In the genomic region with DNA sequence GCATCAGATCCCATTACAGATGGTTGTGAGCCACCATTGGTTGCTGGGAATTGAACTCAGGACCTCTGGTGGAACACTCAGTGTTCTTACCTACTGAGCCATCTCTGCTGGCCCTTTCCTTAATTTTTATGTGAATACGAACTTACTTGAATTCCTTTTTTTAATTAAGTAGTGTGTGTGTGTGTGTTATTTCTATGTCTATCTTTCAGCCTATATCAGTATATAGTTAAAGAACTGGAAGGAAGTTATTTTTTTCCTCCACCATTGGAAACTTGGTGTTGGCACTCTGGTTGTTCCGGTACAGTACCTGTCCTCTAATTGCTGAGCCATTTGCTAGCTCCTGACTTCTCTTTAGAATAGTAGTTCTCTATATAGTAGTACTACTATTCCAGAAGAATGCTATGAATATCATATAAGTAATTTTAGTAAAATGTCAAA, we compare ENCODE assay signal across 8 mouse cellular contexts. TPM values are rescaled to one million over a fixed set of nuclear protein-coding genes. Genes with fewer than 3 reads are reported as not detected.
A peak's percentile ranks its signal among the peaks of the same experiment; 100 is the strongest.
DNase-seq lines count a peak whose midpoint lies in the region; ATAC-seq and TF ChIP-seq lines count a peak whose summit lies in the region.

No protein-coding gene starts in this region.

- no peak for DNase-seq in lung, adult 2 months
- no peak for DNase-seq in lung, postnatal 4 days
- peak; percentile 17 for DNase-seq in embryo, embryonic 11 days
- DNase-seq in right cerebral cortex, postnatal 25 days = no peak
- no peak for DNase-seq in left cerebral cortex, postnatal 14 days (ENCODE audit: low spot score in 2 of 2)
- DNase-seq in urinary bladder, adult 2 months (ENCODE audit: low spot score) = no peak

- 2% methylated on average over 2 of the region's 2 CpGs for WGBS in lung, adult 2 months
- WGBS in hindbrain, embryonic 15.5 days = 11% methylated on average over 2 of the region's 2 CpGs
- WGBS in midbrain, embryonic 13.5 days = 14% methylated on average over 2 of the region's 2 CpGs

- intact Hi-C loops in left cerebral cortex, postnatal 14 days (cut with DNase I) = no loop called here

- TF ChIP-seq POLR2A in lung, adult 2 months (IDR thresholded peaks at IDR 0.05; ENCODE audit: borderline replicate concordance, extremely low read depth, low read depth, low read length) = no peak

- H3K27me3 ChIP-seq in hindbrain, embryonic 15.5 days = no peaks in the 10 kb centered on the region
- H3K27me3 ChIP-seq in midbrain, embryonic 13.5 days = no peaks in the 10 kb centered on the region

- H3K9ac ChIP-seq in hindbrain, embryonic 15.5 days = no peak overlapping the region
- no peak overlapping the region for H3K9ac ChIP-seq in midbrain, embryonic 13.5 days (replicated peaks)

- H3K36me3 ChIP-seq in hindbrain, embryonic 15.5 days = no peaks in the 10 kb centered on the region
- no peaks in the 10 kb centered on the region for H3K36me3 ChIP-seq in midbrain, embryonic 13.5 days

- ATAC-seq in hindbrain, embryonic 15.5 days (ENCODE audit: low FRiP score, low read depth) = no peak
- no peak for ATAC-seq in midbrain, embryonic 13.5 days

- TF ChIP-seq CTCF in lung, adult 2 months (IDR thresholded peaks at IDR 0.05; ENCODE audit: insufficient read depth, low read length) = no peak

- no peaks in the 10 kb centered on the region for H3K9me3 ChIP-seq in hindbrain, embryonic 15.5 days
- H3K9me3 ChIP-seq in midbrain, embryonic 13.5 days = no peaks in the 10 kb centered on the region

- H3K4me2 ChIP-seq in hindbrain, embryonic 15.5 days = peak overlapping the region; percentile 50
- H3K4me2 ChIP-seq in midbrain, embryonic 13.5 days (replicated peaks) = peak overlapping the region; percentile 51

- peak overlapping the region; percentile 58 for H3K4me3 ChIP-seq in lung, adult 2 months (replicated peaks; ENCODE audit: extremely low read depth, low read depth, low read length)
- peak overlapping the region; percentile 47 for H3K4me3 ChIP-seq in hindbrain, embryonic 15.5 days
- peak overlapping the region; percentile 48 for H3K4me3 ChIP-seq in midbrain, embryonic 13.5 days (replicated peaks)

- 0 out of 2 replicates have a peak overlapping the region, but pooled peaks have one; percentile 29 for H3K27ac ChIP-seq in hindbrain, embryonic 15.5 days (replicated peaks)
- no peak overlapping the region for H3K27ac ChIP-seq in midbrain, embryonic 13.5 days

- H3K4me1 ChIP-seq in lung, adult 2 months (ENCODE audit: control insufficient read depth, insufficient read depth, low read length) = peaks cover 3% of the 10 kb centered on the region
- peaks cover 12% of the 10 kb centered on the region for H3K4me1 ChIP-seq in hindbrain, embryonic 15.5 days (replicated peaks)
- H3K4me1 ChIP-seq in midbrain, embryonic 13.5 days (replicated peaks) = peaks cover 14% of the 10 kb centered on the region

RNA-seq across cellular contexts. Expression of gene Pdia4, which starts 32.6 kb away (rescaled TPM):
- 24.6 and 40.1 TPM in 2 replicates for polyA plus RNA-seq in lung, adult 2 months (2012; rRNA removed)
- 150 and 163 TPM in 2 replicates for polyA plus RNA-seq in hindbrain, embryonic 15.5 days (2015; fragmentation: Nextera tagmentation; extraction: Ambion mirVana)
- 171 and 175 TPM in 2 replicates for polyA plus RNA-seq in midbrain, embryonic 13.5 days (2015; fragmentation: Nextera tagmentation; extraction: Ambion mirVana)
- total RNA-seq in left cerebral cortex, postnatal 14 days (2021) = 10 to 100 TPM; 51.5 to 54.3 TPM
- polyA plus RNA-seq in urinary bladder, adult 2 months (2012; rRNA removed) = 76.1 and 88.5 TPM in 2 replicates

RNA-seq across cellular contexts. Expression of gene Zfp786, which starts 50.1 kb away (rescaled TPM):
- 0.16 and 0.26 TPM in 2 replicates for polyA plus RNA-seq in lung, adult 2 months (2012; rRNA removed)
- polyA plus RNA-seq in hindbrain, embryonic 15.5 days (2015; fragmentation: Nextera tagmentation; extraction: Ambion mirVana) = 14.7 and 15.3 TPM in 2 replicates
- 18.3 and 18.8 TPM in 2 replicates for polyA plus RNA-seq in midbrain, embryonic 13.5 days (2015; fragmentation: Nextera tagmentation; extraction: Ambion mirVana)
- 1 to 10 TPM; 3.9 to 4.2 TPM for total RNA-seq in left cerebral cortex, postnatal 14 days (2021)
- polyA plus RNA-seq in urinary bladder, adult 2 months (2012; rRNA removed) = 0.48 and 0.75 TPM in 2 replicates

RNA-seq across cellular contexts. Expression of gene Zfp398, which starts 54.9 kb away (rescaled TPM):
- polyA plus RNA-seq in lung, adult 2 months (2012; rRNA removed) = 8.8 and 8.9 TPM in 2 replicates
- polyA plus RNA-seq in hindbrain, embryonic 15.5 days (2015; fragmentation: Nextera tagmentation; extraction: Ambion mirVana) = 18.5 and 18.7 TPM in 2 replicates
- polyA plus RNA-seq in midbrain, embryonic 13.5 days (2015; fragmentation: Nextera tagmentation; extraction: Ambion mirVana) = 17.9 and 19.0 TPM in 2 replicates
- 10 to 100 TPM; 18.4 to 20.6 TPM for total RNA-seq in left cerebral cortex, postnatal 14 days (2021)
- polyA plus RNA-seq in urinary bladder, adult 2 months (2012; rRNA removed) = 6.6 and 8.2 TPM in 2 replicates
